Mouse (Mus musculus) layer of hippocampus, adult 9-11 months (tissue): Measurements from ENCODE around the gene Snx8.

Experiments
- DNase-seq: peaks from one replicate; pipeline ENCODE4 v3.0.0; 2022

Gene Snx8

DNA sequence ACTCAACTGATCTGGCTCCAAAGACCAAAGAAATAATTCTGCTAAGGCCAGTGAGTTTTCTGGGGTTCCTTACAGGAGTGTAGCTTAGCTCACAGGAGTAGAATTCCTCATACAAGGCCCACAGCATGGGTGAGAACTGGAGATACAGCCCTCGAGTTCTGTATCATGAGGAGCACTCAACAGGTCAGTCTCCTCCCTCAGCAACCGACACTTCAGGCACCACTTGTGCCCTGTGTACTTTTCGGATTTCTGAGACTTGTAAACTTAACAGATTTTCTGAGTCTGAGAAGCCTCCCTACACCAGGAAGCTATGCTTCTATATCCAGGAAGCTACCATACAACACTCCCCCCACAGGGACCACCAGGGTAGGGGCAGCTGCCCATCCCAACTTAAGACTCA, 49.2 kb downstream of the Snx8 start:
- no peak for DNase-seq

DNA sequence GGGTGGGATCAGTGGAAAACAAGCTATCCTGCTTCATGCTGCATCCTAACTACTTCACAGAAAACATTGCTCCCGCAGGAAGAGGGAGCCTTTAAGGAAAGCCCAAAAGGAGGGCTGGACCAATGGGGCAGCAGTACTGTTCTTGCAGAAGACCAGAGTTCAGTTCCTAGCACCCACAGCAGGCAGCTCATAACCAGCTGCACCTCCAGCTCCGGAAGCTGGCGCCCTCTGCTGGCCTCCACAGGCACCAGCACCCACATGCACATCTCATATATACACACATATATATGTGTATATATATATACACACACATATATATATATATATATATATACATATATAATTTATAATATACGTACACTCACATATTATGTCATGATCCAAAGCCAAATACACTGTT, 50.3 kb downstream of the Snx8 start:
- no peak for DNase-seq

DNA sequence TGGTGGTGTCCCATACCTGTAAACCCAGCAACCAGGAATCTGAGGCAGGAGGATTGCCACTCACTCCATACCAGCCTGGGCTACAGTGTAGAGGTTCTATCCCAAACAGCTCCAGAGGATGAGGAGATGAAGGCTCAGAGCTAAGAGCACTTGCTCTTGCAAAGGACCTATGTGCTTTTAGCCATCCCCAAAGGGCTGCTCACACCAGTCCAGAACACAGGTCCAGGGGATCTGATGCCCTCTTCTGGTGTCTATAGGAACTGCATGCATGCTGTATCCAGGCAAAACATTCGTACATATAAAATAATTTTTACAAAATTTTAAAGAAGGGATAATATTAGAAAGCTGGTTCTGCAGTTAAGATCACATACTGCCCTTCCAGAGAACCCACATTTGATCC, 52.4 kb downstream of the Snx8 start:
- DNase-seq = no peak

DNA sequence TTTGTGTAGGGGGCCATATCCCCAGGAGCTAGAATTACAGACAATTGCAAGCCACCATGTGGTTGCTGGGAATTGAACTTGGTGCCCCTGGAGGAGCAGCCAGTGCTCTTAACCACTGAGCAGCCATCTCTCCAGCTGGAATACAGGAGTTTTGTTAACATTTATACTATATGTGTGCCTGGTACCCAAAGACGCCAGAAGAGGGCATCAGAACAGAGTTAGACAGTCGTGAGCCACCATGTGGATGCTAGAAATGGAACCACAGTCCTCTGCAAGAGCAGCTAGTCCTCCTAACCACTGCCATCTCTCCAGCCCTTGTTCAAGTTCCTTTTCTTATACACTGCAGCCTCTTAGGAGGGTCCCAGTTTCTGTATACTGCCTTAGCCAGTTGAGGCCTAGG, 55.4 kb downstream of the Snx8 start:
- no peak for DNase-seq

DNA sequence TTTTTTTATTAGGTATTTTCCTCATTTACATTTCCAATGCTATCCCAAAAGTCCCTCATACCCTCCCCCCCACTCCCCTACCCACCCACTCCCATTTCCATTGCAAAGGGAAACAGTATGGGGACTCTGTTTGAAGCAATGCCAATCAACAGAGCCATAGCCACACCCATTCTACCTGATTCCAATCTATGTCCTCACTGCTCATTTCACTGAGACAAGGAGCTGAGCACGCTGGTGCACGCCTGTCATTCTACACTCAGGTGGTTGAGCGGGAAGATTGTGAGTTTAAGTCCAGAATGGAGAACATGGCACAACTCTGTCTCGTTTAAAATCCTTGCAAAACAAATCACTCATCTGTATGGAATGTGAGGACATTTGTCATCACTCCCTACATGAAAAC, 56.5 kb downstream of the Snx8 start:
- no peak for DNase-seq

DNA sequence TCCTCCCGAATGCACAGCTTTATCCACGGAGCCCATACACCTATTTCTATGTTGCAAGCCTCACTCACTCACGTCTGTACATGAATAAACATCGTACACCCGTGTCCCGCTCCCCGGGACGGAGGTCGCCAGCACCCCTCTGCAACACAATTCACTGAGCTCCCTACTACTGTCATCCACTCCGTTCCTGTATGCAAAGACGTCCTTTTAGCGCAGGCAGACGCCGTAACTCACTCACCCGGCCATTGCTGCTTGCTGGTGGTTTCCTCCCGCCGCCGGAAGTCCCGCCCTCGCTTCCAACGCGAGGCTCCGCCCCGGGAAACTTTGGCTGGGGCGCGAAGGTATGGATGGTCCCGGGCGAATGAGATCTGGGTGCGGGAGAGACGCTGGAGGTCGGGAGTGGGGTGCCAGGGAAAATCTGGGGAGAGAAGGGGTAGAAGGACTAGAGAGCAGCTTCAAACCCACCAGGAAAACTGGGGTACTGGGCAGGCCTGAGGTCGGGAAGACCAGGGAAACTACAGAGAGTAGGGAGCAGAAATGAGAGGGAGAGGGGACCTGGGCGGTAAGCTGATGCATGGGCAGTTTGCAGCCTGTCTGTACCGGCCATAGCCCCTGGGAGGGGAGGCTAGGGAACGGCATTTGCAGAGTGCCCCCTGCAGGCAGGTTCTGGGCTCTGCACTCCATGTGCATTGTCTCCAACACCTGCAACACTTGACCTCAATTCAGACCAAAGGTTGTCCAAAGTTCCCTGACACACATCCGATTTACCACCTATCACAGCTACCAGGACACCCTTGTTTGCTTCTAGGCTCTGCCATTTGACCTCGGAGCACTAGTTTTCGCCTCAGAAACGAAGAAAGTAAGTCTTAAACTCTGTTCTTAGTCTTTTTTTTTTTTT, 57.2 kb downstream of the Snx8 start, which contains the start of gene Mrm2:
Gene Mrm2, minus strand, starts transcription at position 284 of the 898 bp plus-strand sequence.
- DNase-seq = peak; percentile 64

DNA sequence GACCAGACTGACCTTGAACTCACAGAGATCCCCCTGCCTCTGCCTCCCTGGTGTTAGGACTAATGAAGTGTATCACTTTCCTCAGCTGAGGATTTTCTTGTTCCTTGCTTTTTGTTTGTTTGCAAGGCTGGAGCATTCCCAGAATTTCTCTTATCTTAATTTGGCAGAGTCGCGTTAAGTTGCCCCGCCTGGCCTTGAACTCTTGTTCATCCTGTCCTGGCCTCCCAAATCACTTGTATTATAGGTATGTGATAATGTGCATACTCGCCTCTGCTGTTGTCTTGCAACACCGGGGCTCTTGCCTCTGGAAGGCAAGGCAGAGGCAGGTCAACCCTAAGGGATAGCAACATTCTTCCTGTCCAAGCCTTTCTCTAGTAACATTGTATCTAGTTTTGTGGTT, 65.0 kb downstream of the Snx8 start:
- no peak for DNase-seq

DNA sequence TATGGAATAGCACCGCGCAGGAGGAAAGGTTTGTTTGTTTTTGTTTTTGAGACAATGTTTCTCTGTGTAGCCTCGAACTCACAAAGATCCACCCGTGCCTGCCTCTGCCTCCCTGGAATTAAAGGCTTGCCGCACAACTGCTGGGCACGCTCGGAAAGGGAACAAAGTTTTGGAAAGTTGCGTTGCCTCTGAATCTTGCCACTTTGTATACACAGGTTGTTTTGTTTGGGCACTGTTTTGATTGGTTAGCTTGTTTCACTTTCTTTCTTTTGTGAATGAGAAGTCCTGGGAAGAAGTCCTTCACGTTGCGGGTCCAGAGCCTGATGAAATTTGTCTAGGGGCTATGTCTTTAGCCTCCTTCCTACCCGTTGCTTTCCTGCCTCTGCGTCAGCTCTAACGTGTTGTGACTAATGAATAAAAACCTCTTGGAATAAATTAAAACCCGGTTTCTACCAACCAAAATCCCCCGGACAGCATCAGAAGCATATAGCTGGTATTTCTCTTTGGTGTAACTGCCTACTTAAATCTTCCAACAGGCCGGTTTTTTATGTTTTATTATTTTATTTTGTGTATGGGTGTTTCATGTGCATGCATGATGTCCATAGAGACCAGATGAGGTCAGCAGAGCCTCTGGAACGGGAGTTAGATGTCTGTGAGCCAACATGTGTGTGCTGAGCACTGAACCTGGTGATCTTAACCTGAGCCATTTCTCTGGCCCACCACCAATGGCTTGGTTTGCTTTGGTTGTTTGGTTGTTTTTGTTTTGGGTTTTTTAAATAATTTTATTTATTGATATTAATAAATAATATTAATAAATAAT, 67.1 kb downstream of the Snx8 start:
- DNase-seq = no peak

DNA sequence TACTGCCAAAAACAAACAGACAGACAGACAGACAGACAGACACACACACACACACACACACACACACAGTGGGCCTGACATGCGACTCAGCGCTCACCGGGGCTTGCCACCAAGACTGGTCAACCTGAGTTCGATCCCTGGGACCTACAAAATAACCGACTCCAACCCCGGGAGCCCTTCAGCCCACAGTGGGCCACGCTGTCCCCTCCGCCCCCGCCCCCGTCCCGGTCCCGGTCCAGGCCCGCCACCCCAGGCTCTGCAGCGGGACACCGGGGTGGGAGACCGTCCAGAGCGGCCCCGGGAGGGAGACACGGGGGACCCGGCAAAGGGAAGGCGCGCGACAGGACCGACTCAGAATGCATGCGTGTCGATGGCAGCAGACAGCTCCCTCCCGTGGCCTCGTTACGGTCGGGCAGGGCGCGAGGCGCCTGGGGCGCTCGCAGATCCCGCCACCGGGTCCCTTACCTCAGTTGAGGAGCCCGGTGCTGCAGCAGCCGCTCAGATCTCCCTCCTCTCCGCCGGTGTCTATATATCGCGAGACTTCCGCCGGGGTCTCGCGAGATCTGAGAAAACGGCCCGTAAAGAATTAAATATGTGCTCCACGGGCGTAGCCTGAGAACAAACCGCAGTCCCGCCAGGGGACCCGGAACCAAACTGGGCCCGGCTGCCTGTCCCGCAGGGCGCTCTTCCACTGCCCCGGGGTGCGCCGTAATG, 67.9 kb downstream of the Snx8 start, which contains the start of the genes Mad1l1 and Nudt1:
Gene Mad1l1, minus strand, starts transcription at position 511 of the 714 bp plus-strand sequence.
Gene Nudt1, plus strand, starts transcription at position 615 of the 714 bp plus-strand sequence.
- DNase-seq = peak; percentile 93

DNA sequence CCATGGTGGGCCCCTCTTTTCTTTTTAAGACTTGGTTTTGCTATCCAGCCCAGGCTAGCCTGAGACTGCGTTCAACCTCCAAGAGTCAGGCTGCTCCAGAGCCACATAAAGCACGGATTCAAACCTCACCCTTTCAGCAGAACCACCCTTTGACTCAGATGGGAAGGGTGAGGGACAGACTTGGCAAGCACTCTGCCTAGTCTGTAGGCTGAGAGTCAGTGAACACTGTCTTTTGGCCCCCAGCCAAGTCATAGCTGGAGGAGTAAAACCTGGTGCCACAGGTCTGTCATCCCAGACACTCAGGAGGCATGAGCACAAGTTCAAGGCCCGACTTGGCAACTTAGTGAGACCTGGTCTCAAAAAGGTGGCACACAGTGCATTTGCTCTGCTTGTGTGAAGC, 72.3 kb downstream of the Snx8 start:
- no peak for DNase-seq

DNA sequence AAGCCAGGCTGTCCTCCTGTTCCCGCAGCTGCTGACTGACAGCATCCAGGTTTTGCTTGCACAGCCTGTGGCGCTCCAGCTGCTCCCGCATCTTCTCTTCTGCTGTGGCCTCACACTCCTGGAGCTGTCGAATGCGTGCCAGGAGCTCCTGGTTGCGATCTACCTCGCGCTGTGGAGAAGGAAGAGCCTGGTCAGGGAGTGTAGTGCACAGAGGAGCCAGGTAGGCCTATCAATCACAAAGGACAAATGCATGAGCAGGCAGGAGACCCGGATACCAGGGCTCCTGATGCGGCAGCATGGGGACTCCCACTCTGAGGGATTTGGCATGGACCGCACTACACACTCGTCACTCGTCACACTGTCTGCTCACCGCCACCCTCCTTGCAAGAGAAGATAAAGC, 81.5 kb downstream of the Snx8 start:
- DNase-seq = no peak

DNA sequence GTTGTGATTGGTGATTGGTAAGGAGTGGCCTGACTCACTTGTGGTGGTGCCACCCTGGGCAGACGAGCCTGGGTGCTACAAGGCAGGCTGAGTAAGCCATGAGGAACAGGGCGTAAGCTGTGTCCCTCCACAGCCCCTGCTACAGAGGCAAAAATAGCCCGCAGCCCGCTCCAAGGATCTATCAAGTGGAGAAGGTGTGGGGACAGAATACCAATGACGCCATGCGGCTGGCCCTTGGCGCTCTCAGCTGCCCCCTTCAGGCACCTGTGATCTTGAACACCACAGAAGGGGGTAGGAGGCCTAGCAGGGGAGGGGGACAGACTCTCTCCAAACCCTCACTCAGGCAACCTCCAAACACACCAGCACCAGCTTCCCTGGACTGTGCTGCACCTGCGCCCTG, 83.0 kb downstream of the Snx8 start:
- no peak for DNase-seq

DNA sequence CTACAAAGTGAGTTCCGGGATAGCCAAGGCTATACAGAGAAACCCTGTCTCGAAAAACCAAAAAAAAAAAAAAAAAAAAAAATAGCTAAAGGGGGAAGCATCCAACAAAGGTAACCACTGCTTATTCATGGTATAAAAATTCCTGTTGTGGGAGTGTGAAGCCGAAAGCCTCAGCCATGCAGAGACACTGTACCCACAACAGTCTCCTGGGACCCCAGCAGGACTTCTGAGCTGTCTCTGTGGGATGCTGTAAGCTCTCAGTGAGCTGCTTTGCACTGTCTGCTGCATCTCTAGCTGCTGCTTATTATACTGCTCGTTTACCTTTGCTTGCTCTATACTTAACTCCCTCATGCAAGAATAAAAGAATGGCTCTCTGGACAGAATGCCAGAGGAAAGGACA, 90.8 kb downstream of the Snx8 start:
- no peak for DNase-seq

DNA sequence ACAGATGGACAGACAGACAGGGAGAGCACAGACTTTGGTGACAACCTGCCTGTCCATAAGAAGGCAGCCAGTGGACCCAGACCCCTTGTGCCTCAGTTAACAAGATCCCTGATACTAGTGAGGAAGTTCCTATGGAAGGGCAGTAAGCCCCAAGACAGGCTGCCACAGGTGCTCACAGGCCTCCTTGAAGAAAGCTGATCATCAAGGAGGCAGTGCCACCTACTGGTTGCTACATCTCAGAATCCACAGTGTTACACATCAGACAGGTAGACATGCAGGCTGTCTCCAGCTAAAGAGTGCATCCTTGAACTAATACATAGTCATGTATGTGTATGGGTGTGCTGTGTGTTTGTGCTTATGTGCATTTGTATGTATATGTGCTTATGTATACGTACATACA, 96.9 kb downstream of the Snx8 start:
- peak; percentile 51 for DNase-seq
